Mouse (Mus musculus) retina, postnatal 1 day (tissue): ENCODE results near the gene Tmem185b.
A peak's percentile ranks its signal among the peaks of the same experiment; 100 is the strongest.

Experiments used
- DNase-seq: peaks from one replicate; pipeline ENCODE4 v3.0.0-alpha.2; 2012

Gene Tmem185b

DNA sequence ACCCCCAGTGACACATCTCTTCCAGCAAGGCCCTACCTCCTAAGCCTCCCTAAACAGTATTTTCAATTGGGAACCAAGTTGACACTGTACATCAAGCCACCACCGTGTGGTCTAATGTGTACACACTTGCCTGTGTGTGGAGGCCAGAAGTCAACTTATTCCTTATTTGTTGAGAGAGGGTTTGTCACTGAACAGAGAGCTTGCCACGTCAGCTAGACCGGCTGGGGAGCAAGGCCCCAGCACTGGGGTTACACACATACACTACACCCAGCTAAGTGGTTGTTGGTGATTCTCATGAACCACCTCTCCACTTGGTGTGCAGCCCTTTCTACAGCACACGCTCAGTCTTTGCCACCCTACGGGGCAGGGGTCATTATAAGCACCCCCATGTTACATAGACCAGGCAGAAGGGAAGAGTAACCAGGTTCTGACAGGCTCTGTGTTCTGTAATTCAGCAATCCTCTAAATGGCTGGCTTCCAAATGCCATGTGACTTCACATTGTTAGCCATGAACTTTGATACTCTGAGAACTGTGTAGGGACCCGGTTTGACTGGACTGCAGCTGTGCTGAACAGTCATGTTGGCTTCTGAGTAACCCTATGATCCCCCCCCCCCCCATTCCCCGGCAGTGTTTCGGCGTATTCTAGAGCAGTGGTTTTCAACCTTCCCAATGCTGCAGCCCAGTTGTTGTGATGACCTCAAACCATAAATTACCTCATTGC lies 15.0 kb downstream of the Tmem185b start:
- no peak for DNase-seq

DNA sequence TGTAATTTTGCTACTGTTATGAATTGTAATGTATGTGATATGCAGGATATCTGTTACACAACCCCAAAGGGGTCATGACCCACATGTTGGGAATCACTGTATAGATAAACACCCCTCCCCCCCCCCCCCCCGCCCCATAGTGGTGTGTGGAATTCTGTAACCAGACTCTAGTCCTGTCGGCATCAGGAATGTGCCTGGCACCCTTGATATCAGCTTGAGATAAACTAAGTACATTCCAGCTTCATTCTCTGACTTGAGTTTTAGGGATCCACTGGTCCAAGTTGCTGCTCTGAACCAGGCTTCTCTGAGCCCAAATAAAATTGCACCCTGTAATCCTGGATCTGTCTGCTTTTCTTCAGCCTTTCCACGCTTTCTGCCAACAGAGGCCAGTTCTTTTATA lies 15.6 kb downstream of the Tmem185b start:
- no peak for DNase-seq

- DNase-seq: no peak
Measured at GRCm38 (mm10) chr1:119543316-119543715, 17.4 kb downstream of the Tmem185b start.

- no peak for DNase-seq
Measured at GRCm38 (mm10) chr1:119544611-119545155, 18.7 kb downstream of the Tmem185b start.

DNA sequence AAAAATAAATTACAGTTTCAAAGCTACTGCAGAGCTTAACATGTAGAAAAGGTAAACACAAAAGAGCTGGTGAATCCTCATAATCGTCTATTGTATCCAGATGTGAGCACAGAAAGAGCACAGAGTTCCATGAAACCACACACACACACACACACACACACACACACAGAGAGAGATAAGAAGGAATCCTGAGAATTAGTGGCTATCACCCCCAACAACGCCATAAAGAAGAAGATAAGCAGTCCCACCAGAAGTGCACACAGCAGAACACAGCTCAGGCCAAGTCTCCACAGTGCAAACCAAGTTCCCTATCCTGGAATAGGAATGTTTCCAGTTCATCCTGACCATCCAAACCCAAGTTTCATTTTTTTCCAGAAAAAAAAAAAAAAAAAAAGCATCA lies 19.2 kb downstream of the Tmem185b start:
- no peak for DNase-seq

DNA sequence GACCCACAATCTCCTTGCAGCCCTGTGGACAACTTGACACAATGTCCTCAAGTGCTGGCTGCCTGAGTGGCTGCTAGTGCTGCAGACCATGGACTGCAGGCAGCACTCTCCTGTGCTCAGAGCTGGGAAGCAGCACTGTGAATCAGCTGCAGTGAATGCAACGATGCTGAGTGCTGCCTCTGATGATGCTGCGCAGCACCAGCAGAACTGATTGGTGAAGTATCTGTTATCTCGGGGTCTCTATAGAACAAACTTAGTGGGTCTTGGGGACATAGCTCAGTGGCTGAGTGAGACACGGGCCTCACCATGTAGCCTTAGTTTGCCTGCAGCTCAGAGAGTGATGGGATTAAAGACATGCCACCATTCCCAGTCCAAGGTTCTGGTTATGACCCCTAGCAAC lies 19.7 kb downstream of the Tmem185b start:
- DNase-seq: no peak

- no peak for DNase-seq
Measured at GRCm38 (mm10) chr1:119546490-119546889, 20.5 kb downstream of the Tmem185b start.

DNA sequence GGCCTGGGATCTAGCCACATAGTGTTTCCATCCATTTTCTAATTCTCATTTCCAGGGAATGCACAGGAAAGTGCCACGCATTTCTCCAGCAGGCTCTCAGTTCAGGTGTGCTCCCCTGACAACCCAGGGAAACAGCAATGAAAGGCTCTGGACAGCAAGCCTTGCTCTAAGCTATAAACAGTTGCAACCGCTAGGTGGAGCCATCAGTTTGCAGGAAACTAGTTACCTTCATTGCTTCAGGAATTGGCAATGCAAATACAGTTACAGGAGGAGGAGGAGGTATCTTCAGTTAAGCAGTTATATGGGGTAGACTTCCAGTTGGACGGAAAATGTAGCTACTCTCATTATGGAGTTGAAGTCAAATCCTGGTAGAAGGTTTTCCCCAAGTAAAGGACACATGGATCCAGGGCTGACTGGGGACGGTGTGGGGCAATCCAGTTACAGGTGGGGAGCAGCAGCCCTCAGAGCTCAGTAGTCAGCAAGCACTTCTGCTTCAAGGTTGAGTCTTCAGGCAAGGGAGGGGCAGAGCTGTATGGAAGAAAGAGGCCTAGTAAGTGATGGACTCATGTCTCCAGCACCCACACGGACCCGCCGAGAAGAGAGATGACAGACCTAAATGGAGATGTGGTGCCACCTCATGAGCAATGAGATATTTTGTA lies 22.8 kb downstream of the Tmem185b start:
- peak; percentile 81 for DNase-seq

GRCm38 (mm10) chr1:119549327-119549689 lies 23.3 kb downstream of the Tmem185b start:
- no peak for DNase-seq

GRCm38 (mm10) chr1:119550064-119550463 lies 24.1 kb downstream of the Tmem185b start:
- no peak for DNase-seq

DNA sequence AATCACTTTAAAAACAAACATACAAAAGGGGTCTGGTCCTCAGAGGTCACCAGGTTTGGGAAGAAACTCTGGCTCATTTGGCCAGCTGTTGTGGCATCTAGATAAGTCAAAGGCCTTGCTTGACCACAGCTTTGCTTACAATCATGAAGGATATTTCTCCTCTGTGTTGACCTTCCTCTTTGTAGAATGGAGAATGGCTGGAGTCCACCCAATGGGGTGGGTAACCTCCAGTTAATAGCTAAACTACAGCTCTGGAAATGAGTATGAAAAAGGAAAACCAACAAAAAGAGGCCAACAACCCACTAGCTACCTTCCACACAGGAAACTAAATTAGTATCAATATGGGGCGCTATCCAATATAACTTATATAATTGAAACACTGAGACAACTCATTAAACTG lies 25.7 kb downstream of the Tmem185b start:
- DNase-seq: no peak

DNA sequence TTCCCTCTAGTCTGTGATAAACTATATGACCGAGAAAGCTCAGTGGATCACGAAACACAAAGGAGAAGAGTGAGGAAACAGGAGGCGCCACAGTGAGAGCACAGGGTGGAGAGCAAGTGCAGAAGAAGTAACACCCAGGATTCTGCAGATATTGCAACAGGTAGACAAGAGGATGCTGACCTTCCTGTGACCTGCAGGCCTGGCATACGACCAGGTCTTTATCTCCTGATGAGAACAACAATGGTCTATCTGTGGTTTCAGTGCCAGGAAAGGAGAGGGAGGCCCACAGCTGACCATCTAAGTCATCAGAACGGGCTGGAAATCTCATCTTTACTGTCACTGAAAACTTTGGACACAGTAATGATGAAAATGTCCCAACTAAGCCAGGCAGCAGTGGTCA lies 29.7 kb downstream of the Tmem185b start:
- DNase-seq: no peak

DNA sequence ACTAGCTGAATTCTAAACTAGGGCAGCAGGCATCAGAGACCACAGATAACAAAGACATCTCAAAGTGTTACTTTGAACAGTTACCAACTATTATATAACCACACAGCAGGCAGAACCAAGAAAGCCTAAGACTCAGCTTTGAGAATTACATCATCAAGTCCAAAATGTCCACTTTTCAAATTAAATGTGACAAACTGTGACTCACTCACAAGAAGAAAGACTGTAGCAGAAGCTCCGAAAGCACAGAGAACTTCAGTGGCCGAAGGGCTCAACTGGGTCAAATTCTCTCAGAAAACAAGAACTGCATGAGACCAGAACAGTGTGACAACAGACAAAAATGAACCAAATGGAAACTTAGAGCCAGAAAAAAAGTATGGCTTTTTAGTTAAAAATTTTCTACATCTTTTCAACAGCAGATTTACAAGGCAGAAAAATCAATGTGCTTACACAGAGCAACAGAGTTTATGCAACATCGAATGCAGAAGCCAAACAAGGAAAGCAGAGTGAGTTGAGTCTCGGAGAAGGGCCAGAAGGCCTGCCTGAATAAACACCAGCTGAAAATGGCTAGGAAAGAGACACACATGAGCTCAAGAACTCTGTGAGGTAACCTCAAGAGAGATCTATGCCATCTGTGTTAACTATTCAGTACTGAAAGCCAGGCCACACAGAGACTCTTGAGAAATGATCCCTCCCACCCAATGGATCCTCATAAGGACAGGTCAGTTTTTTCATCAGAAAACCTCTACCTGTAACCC lies 31.9 kb downstream of the Tmem185b start:
- DNase-seq: no peak

GRCm38 (mm10) chr1:119565531-119565930 lies 39.6 kb downstream of the Tmem185b start:
- DNase-seq: no peak

DNA sequence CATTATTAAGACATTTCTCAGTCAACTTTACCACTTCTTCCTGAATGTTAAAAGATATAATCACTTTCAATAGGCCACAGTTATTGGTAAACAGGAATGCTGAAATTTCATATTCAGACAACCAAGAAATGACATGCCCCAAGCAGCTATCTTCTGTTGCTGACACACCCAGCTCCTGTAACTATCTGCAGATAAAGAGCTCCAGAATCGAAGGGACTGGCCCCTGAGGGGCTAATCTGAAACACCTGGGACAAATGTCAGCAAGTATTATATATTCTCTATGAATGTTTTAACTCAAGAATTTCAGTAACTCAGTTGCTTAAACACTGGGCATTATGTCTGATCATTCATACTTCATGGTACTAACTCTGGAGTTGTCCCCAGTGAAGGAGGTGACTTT lies 44.2 kb downstream of the Tmem185b start:
- DNase-seq: no peak
